Comparison of ENCODE assay signal across 9 mouse cellular contexts in the genomic region with DNA sequence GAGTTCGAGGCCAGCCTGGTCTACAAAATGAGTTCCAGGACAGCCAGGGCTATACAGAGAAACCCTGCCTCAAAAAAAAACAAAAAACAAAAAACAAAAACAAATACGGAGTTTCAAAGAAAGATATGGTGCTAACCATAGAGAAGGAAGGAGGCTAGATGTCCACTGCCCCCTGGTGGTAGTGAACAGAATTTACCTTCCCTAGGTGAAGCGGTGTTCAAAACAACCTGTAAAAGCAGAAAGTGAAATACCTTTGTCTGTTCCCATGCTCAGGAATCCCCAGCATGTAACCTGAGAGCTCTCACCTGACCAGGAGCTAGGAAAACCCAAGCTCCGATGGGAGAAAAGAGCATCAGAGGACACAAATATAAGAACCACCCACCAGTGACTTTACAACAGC.
A peak's percentile ranks its signal among the peaks of the same experiment; 100 is the strongest.
DNase-seq lines count a peak whose midpoint lies in the region; TF ChIP-seq lines count a peak whose summit lies in the region.
"Had no signal": no experiment of that assay in that cellular context is flagged by ENCODE, and none has a peak within 500 bp of the region (broad histone marks: within the 10 kb centered on the region; RNA-seq: fewer than 3 reads in every experiment).

No protein-coding gene starts in this region.

- H3K27me3 ChIP-seq in kidney, adult 2 months (replicated peaks; ENCODE audit: control insufficient read depth, insufficient read depth, low read length) = no peaks in the 10 kb centered on the region
- H3K27me3 ChIP-seq: limb, embryonic 12.5 days; neural tube, embryonic 12.5 days had no signal

- 0 out of 2 replicates have a peak, but pooled peaks have one; percentile 3 for TF ChIP-seq CTCF in kidney, adult 2 months (conservative IDR thresholded peaks at IDR 0.05; ENCODE audit: insufficient read depth, insufficient read length, low read depth, low read length)
- peak; percentile 52; the same call in 1 of the 2 replicates for TF ChIP-seq CTCF in brain, embryonic 14.5 days (IDR thresholded peaks at IDR 0.05; ENCODE audit: borderline replicate concordance, extremely low read depth, insufficient read depth, insufficient read length)

- WGBS in kidney, adult 2 months = 62% methylated on average over 4 of the region's 4 CpGs

- H3K36me3 ChIP-seq in kidney, adult 2 months (ENCODE audit: control insufficient read depth, insufficient read depth, low read length) = no peaks in the 10 kb centered on the region
- H3K36me3 ChIP-seq: limb, embryonic 12.5 days; neural tube, embryonic 12.5 days had no signal

- TF ChIP-seq POLR2A in kidney, adult 2 months (IDR thresholded peaks at IDR 0.05; ENCODE audit: low read depth, low read length) = no peak
- no peak for TF ChIP-seq POLR2A in brain, embryonic 14.5 days (IDR thresholded peaks at IDR 0.05; ENCODE audit: borderline replicate concordance, extremely low read depth, insufficient read depth, insufficient read length, poor library complexity, severe bottlenecking)

- H3K27ac ChIP-seq in kidney, adult 2 months (ENCODE audit: insufficient read depth, low read depth, low read length) = no peak overlapping the region
- H3K27ac ChIP-seq: limb, embryonic 12.5 days; neural tube, embryonic 12.5 days had no signal

- no peak overlapping the region for H3K4me3 ChIP-seq in kidney, adult 2 months (ENCODE audit: insufficient read depth, low read depth, low read length)
- H3K4me3 ChIP-seq: limb, embryonic 12.5 days; neural tube, embryonic 12.5 days had no signal

- DNase-seq in kidney, adult 2 months = peak; percentile 25
- DNase-seq in kidney, adult 11 months = no peak
- peak; percentile 72 for DNase-seq in ES-CJ7 (ENCODE audit: low read depth, low spot score)
- DNase-seq in brain, embryonic 14.5 days (ENCODE audit: low read depth) = peak; percentile 13
- DNase-seq in lung, postnatal 36 days = peak; percentile 20
- no peak for DNase-seq in right cerebral cortex, postnatal 14 days
- no peak for DNase-seq in cerebellum, adult 9-10 months

- no peaks in the 10 kb centered on the region for H3K4me1 ChIP-seq in kidney, adult 2 months (ENCODE audit: control insufficient read depth, insufficient read depth, low read length)
- H3K4me1 ChIP-seq: neural tube, embryonic 12.5 days had no signal

Comparison
In these comparisons a context has a peak if more than half of its experiments do, and no peak if none do; other contexts are left out.
1. DNase-seq: peak in kidney, adult 2 months (single experiment), ES-CJ7 (single experiment), brain, embryonic 14.5 days (single experiment) and lung, postnatal 36 days (single experiment); none in kidney, adult 11 months (single experiment), right cerebral cortex, postnatal 14 days (single experiment) and cerebellum, adult 9-10 months (single experiment).